Mouse (Mus musculus) A20 (cell line): Measurements from ENCODE around the gene Sumf1.
A peak's percentile ranks its signal among the peaks of the same experiment; 100 is the strongest.

ENCODE experiments used
- DNase-seq: peaks from one replicate; pipeline ENCODE4 v3.0.0-alpha.2; 2011; ENCODE audit warnings: low read depth, low spot score

Gene Sumf1

GRCm38 (mm10) chr6:108148435-108148834, 36.9 kb downstream of the Sumf1 start:
- DNase-seq = no peak

- DNase-seq = no peak
Measured at GRCm38 (mm10) chr6:108146637-108147036, 38.7 kb downstream of the Sumf1 start.

- DNase-seq = no peak
Measured at GRCm38 (mm10) chr6:108145941-108146588, 39.3 kb downstream of the Sumf1 start.

GRCm38 (mm10) chr6:108145241-108145640, 40.1 kb downstream of the Sumf1 start:
- no peak for DNase-seq

- DNase-seq = no peak
Measured at GRCm38 (mm10) chr6:108142796-108143195, 42.6 kb downstream of the Sumf1 start.

GRCm38 (mm10) chr6:108140722-108141490, 44.5 kb downstream of the Sumf1 start:
- no peak for DNase-seq

GRCm38 (mm10) chr6:108137031-108137430, 48.4 kb downstream of the Sumf1 start:
- no peak for DNase-seq

GRCm38 (mm10) chr6:108136286-108136685, 49.1 kb downstream of the Sumf1 start:
- DNase-seq = no peak

- no peak for DNase-seq
Measured at GRCm38 (mm10) chr6:108132268-108132935, 53.0 kb downstream of the Sumf1 start.

GRCm38 (mm10) chr6:108130718-108131117, 54.7 kb downstream of the Sumf1 start:
- DNase-seq = no peak

- no peak for DNase-seq
Measured at GRCm38 (mm10) chr6:108126631-108127030, 58.8 kb downstream of the Sumf1 start.

- DNase-seq = no peak
Measured at GRCm38 (mm10) chr6:108125474-108125873, 59.9 kb downstream of the Sumf1 start.

GRCm38 (mm10) chr6:108117881-108118280, 67.5 kb downstream of the Sumf1 start:
- DNase-seq = no peak

- DNase-seq = no peak
Measured at GRCm38 (mm10) chr6:108114971-108115370, 70.4 kb downstream of the Sumf1 start.

GRCm38 (mm10) chr6:108111693-108112092, 73.7 kb downstream of the Sumf1 start:
- DNase-seq = no peak

GRCm38 (mm10) chr6:108110336-108110735, 75.0 kb downstream of the Sumf1 start:
- no peak for DNase-seq

- DNase-seq = no peak
Measured at GRCm38 (mm10) chr6:108107376-108107775, 78.0 kb downstream of the Sumf1 start.

- DNase-seq = no peak
Measured at GRCm38 (mm10) chr6:108101936-108102830, 83.2 kb downstream of the Sumf1 start.

GRCm38 (mm10) chr6:108098846-108099217, 86.5 kb downstream of the Sumf1 start:
- no peak for DNase-seq

GRCm38 (mm10) chr6:108098171-108098845, 87.1 kb downstream of the Sumf1 start:
- peak; percentile 86 for DNase-seq

GRCm38 (mm10) chr6:108095445-108095844, 89.9 kb downstream of the Sumf1 start:
- DNase-seq = no peak
